Mouse (Mus musculus): ENCODE measurements around the gene Ehd1.
A peak's percentile ranks its signal among the peaks of the same experiment; 100 is the strongest.

Ehd1 gene

DNA sequence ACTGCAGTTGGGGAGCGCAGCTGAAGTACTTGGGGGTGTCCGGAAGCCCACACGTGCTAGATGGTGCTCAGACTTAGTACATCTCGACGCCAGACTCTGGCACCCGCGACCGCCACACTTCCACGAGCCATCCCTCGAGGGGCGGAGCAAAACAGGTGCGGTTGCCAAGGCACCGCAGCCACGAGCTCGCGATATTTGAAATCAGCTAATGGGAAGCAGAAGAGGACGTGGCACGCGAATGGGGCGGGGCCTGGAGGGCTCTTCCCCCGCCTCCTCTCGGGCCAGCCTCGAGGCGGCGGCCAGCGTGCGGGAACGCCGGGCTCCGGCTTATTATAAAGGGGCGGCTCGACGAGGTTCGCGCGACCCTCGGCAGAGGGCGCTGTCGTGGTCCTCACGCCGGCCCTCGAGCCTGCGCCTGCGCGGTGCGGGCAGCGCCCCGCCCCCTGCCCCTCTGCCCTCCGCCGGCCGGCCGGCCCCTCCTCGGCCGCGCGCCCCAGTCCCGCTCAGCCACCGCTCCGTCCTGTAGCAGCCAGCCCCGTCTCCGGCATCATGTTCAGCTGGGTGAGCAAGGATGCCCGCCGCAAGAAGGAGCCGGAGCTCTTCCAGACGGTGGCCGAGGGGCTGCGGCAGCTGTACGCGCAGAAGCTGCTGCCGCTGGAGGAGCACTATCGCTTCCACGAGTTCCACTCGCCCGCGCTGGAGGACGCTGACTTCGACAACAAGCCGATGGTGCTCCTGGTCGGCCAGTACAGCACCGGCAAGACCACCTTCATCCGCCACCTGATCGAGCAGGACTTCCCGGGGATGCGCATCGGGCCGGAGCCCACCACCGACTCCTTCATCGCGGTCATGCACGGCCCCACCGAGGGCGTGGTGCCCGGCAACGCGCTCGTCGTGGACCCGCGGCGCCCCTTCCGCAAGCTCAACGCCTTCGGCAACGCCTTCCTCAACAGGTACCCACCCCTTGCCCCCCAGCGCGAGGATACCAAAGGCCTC lies at the start of gene Ehd1:
Ehd1 (plus strand) TSS at position 300 of the 996 bp plus-strand sequence.
- DNase-seq (ENCODE audit: low read depth) = peak; percentile 95

DNA sequence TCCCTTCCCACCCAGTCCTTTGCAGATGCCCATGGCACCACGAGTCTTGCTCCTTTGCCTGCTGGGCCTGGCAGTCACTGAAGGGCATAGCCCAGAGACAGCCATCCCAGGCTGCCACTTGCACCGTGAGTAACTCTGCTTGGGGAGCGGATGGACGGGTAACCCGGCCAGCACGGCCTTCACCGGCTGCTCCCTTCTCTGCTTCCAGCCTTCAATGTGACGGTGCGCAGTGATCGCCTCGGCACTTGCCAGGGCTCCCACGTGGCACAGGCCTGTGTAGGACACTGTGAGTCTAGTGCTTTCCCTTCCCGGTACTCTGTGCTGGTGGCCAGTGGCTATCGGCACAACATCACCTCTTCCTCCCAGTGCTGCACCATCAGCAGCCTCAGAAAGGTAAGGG lies 49.8 kb upstream of the Ehd1 start:
- DNase-seq (ENCODE audit: low read depth) = no peak

DNA sequence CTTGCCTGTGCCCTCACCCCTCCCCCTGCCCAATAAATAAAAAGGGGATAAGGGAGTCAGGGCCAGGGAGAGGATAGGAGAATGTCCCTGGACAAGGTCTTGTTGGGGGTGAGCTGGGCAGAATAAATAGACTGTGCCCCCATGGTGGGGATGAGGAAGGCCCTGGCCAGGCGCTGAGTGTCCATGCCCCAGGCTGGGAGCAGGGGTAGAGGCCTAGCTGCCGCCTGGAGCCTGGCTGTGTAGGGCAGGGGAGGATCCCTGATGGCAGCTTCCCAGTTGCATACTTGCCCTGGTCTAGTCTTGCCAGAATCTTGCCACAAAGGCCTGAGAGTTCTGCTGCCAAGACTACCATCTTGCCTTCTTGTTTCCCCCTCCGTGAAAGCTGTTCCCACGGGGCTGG lies 48.7 kb upstream of the Ehd1 start:
- DNase-seq (ENCODE audit: low read depth) = no peak

DNA sequence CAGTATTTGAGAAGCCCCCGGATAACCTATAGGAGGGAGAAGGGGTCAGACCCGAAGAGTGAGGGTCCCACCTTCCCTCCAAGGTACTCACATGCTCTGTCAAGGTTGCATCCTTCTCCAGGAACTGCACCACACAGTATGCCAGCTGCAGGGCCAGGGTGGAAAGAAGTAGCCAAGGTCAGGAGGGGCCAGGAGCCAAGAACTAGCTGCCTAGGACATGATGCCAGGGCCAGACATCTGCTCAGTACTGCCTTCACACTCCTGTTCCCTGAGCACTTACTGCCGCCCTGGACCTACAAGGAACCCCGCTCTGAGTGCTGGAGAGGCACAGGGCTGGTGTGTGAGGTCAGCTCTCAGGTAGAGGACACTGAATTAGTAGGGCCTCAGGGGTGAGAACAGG lies 46.1 kb upstream of the Ehd1 start:
- no peak for DNase-seq (ENCODE audit: low read depth)

DNA sequence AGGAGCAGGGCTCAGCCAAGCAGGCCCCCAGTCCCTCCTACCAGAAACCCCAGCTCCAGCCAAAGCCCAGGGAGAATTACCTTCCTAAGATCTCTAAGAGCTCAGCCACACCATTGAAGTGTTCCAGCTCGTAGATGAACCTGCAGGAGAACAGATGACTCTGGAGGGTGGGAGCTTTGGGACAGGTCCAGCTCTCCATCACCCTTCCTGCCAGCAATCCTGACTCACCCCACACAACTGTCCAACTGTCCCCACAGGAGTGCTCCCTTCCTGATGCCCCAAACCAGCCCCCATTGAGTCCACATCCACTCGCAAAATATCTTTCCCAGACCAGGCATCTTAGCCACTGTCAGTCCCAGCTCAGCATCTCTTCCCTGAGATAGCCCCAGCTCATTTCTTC lies 45.5 kb upstream of the Ehd1 start:
- no peak for DNase-seq (ENCODE audit: low read depth)

DNA sequence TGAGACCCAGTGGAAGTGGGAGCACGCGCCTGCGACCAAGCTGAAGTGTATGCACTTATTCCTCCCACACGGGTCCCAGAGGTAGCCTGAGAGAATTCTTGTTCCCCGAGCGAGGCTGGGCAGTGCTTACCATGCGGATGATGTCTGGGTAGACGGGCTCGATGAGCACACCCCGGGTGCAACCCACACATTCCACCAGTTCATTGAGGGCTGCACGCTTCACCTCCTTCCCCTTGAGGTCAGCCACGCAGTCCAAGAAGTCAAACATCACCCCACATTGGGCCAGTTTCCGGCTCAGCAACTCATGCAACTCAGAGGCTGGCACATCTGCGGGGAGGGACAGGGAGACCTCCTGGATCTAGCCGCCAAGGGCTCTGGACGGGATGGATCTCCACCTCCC lies 42.9 kb upstream of the Ehd1 start:
- no peak for DNase-seq (ENCODE audit: low read depth)

DNA sequence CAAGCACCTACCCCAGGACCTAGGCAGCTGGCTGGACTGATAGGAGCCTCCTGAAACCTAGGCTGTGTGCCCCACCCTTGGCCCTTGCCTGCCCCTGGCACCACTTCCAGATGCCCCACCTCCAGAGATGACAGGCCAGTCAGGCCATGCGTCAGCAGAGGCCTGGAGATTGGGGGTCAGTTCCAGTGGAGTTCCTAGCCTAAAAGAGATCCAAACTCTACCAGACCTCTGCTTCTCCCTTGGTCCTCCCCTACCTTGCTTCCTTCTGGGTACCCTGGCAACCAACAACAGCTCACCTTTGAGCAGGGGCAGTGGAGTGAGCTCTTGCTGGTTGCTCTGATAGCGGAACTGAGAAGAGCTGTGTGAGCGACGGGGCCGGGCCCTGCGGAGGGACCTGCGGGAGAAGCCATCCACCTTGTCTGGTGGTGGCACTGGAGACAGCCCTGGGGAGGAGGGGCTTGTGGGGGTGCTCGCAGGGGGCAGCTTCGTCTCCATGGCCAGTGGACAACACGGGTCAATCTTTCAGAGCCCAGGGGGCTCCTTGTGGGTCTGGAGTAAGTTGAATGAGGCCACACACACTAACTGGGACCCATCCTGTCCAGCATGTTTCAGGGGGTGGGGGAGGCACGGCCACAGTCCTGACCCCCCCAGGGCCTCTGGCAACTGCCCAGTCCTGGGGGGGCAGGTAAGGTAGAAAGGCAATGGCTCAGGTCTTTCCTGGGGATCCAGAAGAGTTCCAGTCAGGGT lies 42.0 kb upstream of the Ehd1 start:
- no peak for DNase-seq (ENCODE audit: low read depth)

DNA sequence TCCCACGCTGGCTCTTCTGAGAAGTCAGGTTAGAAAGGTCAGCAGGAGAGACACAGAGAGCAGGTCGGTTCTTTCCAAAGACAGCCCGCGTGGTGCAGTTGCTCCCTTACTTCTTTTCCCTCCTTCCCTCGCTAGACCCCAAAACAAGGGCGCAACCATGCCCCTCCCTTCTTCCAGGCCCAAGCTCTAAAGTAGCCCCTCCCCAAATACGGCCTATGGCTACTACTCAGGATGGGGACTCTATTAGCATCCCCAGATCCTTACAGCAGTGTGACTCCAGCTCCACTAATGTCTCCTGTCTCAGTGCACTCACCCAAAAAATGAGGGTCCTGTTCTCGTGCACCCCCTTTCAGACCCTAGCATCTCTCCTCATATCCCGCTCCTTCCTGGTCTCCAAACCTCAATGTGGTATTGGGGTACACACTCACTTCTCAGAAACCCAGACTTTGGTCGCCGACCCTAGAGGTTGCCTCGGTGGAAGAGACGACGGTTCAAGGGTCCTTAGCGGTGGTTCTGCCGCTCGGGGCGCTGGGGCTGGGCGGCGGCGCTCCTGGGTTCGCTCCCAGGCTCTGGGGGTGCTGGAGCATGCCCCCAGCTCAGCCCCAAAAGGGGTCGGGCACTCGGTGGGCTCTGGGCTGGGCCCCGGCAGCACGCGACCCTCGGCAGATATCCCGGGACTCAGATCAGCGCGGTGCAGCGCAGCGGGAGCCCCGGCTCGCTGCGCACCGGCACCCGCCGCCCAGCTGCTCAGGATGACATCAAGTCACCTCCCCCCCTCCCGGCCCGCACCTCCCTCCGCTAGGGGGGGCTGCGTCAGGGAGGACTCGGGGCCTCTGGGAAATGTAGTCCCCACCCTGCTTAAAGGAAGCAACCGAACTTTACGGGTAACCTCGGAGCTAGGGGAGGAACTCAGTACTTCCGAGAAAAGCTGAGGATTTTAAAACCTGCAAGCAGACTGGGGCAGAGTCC lies 41.2 kb upstream of the Ehd1 start, which contains the start of gene Ppp2r5b:
Ppp2r5b (minus strand) TSS at position 789 of the 969 bp plus-strand sequence.
- peak; percentile 90 for DNase-seq (ENCODE audit: low read depth)

DNA sequence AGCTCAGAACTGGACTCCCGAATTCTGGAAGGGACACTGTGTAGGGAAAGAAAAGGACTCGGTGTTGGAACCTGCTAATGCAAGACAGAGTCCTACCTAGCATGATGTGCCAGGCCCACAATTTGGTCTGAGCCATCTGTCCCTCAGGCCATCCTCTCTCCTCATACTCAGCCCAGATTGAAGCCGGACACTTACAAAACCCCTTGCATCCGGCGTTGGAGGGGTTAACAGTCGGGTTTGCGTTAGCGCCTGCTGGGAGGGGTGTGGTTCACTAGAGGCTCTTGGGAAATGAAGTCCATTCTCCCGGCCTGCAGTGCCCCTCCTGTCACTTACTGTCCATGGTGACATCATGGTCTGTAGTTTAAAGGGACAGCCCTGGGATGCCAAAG lies 40.5 kb upstream of the Ehd1 start:
- peak; percentile 80 for DNase-seq (ENCODE audit: low read depth)

GRCm38 (mm10) chr19:6236842-6237241 lies 39.7 kb upstream of the Ehd1 start:
- DNase-seq (ENCODE audit: low read depth) = no peak

GRCm38 (mm10) chr19:6238740-6239139 lies 37.8 kb upstream of the Ehd1 start:
- DNase-seq (ENCODE audit: low read depth) = no peak

DNA sequence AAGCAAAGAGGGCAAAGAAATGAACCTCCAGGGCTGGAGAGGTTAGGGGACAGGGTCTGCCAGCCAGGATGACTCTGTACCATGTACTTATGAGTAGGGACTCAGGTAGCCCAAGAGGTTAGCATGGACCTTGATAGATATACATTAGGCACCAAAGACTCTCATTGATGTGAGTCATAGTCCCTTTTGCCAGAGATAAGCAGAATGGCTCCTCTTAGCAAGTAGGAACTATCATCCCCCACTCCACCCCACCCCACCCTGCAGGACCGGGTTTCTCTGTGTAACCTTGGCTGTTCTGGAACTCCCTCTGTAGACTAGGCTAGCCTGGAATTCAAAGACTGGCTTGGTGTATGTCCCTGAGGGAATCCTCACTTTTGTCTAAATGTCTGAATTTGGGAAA lies 36.4 kb upstream of the Ehd1 start:
- no peak for DNase-seq (ENCODE audit: low read depth)

DNA sequence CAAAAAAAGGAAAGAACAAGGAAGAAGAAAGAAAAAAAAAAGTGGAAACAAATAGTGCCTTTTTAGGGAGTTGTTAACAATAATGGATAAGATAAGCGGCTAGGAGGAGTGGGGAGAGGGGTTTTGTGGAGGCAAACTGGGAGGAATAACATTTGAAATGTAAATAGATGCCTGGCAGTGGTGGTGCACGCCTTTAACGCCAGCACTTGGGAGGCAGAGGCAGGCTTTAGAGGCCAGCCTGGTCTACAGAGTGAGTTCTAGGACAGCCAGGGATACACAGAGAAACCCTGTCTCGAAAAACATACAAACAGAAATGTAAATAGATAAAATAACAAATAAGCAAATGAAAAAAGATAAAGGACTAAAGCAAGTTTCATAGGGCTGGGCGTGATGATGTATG lies 35.8 kb upstream of the Ehd1 start:
- no peak for DNase-seq (ENCODE audit: low read depth)

DNA sequence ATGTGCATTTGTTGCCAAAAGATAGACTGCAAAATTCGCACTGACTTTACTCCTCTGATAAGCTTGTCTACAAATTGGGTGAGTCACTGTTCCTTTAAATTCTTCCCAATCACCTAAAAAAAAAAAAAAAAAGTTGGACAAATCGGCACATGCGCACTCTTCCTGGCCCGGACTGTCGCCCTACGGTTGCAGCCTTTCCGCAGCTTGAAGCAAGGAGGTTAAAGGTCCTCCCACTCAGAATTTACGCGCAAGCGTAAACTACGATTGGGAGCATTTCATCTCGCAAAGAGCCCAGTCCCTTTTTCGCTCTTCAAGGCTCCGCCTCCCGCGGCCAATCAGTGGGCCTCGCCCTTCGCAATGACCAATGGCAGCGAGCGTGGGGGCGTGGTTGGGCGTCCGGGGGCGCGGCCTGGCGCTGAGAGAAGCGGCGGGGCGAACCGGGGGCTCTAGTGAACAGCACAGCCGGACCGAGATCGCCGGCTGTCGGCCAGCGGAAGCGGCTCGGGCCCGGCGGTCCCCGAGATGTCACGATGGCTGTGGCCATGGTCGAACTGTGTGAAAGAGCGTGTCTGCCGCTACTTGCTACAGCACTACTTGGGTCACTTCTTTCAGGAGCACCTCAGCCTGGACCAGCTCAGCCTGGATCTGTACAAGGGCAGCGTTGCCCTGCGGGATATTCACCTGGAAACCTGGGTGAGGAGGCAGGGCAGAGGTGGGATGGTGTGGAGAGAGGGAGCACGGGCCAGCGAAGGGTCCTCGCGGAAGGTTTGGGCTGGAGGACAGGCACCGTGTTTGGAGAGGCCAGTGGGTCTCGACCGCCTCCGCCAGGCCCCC lies 35.0 kb upstream of the Ehd1 start, which contains the start of gene Atg2a:
Atg2a (plus strand) TSS at position 395 of the 834 bp plus-strand sequence.
- DNase-seq (ENCODE audit: low read depth) = peak; percentile 99

DNA sequence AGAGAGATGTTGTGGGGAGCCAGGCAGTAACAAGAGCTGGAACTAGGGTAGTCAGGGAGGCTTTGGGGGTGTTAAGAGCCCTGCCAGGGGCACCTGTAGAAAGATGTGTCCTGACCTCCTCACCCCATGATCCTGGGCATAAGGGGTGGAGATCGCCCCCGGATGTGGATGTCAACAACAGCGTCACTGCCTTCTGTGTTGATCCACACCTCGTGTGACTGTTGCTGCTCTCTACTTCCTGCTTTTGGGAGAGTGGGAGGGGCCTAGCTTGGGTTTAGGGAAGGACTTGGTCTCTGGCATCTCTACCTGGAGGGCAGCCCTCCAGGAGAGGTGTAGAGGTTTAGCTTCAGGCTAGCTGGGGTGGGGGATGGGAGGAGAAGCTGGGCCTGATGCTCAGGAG lies 34.2 kb upstream of the Ehd1 start:
- DNase-seq (ENCODE audit: low read depth) = peak; percentile 60

DNA sequence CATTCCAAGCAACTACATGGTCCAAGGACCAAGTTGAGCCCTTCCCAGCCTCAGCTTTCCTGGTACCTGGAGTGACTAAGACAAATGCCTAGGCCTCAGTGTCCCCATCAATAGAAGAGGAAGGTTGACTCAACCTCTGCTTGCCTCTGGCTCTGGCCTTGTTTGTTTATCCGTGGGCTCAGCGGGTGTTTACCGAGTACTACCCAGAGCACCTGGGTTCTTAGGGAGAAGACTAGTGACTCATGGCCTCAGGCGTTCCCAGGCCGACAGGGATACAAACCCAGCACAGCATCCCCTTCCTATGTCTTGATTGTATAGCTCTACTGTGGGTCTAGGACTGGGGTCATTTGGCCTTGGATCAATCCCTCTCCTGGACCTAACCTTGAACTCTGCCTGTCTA lies 33.3 kb upstream of the Ehd1 start:
- DNase-seq (ENCODE audit: low read depth) = no peak

- no peak for DNase-seq (ENCODE audit: low read depth)
Measured at GRCm38 (mm10) chr19:6245806-6246205, 30.7 kb upstream of the Ehd1 start.

- no peak for DNase-seq (ENCODE audit: low read depth)
Measured at GRCm38 (mm10) chr19:6247526-6248300, 28.8 kb upstream of the Ehd1 start.

- no peak for DNase-seq (ENCODE audit: low read depth)
Measured at GRCm38 (mm10) chr19:6253021-6253420, 23.5 kb upstream of the Ehd1 start.

GRCm38 (mm10) chr19:6260428-6260827 lies 16.1 kb upstream of the Ehd1 start:
- DNase-seq (ENCODE audit: low read depth) = no peak
